Mouse (Mus musculus): Measurements from ENCODE around the gene Ino80d.

DNA sequence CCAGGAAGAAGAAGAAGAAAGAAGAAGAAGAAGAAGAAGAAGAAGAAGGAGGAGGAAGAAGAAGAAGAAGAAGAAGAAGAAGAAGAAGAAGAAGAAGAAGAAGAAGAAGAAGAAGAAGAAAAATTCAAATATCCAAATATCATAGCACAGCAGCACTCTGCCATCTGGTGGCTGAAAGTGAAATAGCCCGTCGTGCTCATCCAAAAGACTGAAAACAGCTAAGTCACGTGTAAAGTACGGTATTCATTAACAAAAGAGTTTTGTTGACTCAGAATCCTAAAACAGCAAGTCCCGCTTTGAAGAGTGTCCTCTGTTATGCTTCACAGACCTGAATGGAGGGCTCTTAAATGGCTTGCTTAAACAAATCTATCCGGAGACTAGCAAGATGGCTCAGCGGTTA, 128.2 kb downstream of the Ino80d start:
- TF ChIP-seq POLR2A (IDR thresholded peaks at IDR 0.05; ENCODE audit: control insufficient read depth, low read depth, low read length), result no peak
- TF ChIP-seq CTCF (IDR thresholded peaks at IDR 0.05; ENCODE audit: control insufficient read depth, insufficient read depth, insufficient replicate concordance, low read depth, low read length), result no peak

Measured in testis, adult 2 months (tissue).